Mouse (Mus musculus) left cerebral cortex, postnatal 4 days (tissue): Measurements from ENCODE around the gene Acp4. TPM values are rescaled to one million over a fixed set of nuclear protein-coding genes. Genes with fewer than 3 reads are reported as not detected.
"Not testable (repeated sequence)": the region's sequence is repeated elsewhere in the genome, so short reads cannot be mapped to it uniquely, and the experiment has no call there.

Source experiments
- DNase-seq: peaks from one replicate; pipeline ENCODE4 v3.0.0-alpha.2; 2022
- intact Hi-C: fragments of 180-260 bp; cut with DNase I; formaldehyde crosslinking; loops from one replicate; pipeline ENCODE4 v1.15.1; 2025
- total RNA-seq, 2 experiments: library from RNA; stranded (reverse); gene quantifications; 2 replicates each; pipeline ENCODE4 v1.2.3; 2021

Gene Acp4
- total RNA-seq, 2 experiments from 2014 or later: not detected

DNA sequence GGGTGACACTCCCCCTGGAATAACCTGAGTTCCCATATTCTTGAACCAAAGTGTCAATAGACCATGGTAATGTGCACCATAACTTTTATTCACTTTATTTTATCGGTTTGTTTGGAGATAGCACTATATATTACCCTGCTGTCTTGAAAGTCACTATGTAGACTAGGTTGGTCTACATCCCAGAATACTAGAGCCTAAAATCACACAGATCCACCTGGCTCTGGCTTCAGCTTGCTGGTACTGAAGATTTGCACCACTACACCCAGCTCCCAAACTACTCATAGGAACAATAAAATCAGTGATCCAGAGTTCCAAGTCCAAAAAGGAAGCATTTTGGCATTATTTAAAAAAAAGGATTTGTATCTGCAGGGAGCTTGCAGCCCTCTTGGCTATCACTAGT lies 41.5 kb downstream of the Acp4 start, which contains the start of gene Klk1b5:
TSS of gene Klk1b5 (plus strand) at position 301 of the 400 bp plus-strand sequence.
- DNase-seq: no peak
- intact Hi-C loops: no loop called here

DNA sequence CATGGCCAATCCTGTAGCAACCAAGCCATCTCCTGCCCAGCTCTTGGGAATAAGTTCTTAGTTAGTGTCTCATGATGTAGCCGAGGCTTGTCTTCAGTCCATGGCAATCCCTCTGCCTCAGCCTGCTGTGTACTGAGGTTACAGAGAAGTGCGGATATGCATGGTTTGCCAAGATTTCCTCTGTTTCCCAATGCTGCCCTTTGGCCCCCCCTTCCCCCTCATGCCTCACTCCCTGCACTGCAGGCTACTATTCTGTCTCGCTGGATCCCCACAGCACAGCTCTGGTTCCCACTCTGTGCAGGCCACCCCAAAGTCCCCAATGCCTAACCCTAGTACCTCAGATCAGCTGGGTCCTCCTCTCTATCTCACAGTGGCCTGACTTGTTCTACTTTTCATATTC lies 48.9 kb downstream of the Acp4 start:
- intact Hi-C loops: no loop called here
- no peak for DNase-seq

DNA sequence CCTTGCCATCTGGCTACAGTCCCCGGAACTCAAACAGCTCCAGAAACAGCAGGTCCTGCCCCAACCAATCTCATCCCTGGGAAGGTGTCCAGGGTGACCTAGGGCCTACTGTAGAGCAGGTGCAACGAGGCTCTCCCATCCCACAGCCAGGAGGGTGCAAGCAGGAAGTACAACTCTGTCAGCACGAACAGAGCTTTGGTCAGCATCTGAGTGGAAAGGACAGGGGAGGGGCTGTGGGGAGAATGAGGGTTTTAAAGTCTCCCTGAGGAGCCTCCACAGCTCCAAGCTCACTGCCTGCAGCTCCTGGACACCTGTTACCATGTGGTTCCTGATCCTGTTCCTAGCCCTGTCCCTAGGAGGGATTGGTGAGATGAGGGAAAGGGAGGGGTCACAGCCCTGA lies 50.0 kb downstream of the Acp4 start, which contains the start of gene Klk1b4:
TSS of gene Klk1b4 (plus strand) at position 301 of the 400 bp plus-strand sequence.
- intact Hi-C loops, DNase-seq: not testable (repeated sequence)

Other genes with a start within 250 kb of the Acp4 start
- gene Klk1b26, start 245.2 kb downstream of the Acp4 start, total RNA-seq: not detected
- gene Klk1b27, start 205.1 kb downstream of the Acp4 start, total RNA-seq: not detected
- gene Klk1b21, start 155.1 kb downstream of the Acp4 start, total RNA-seq: not detected
- not detected for gene Klk1b22, start 144.7 kb downstream of the Acp4 start, total RNA-seq
- gene Klk1b16, start 120.6 kb downstream of the Acp4 start, total RNA-seq: not detected
- gene Klk1b24, start 69.1 kb downstream of the Acp4 start, total RNA-seq: not detected
- gene Klk1b3, start 59.2 kb downstream of the Acp4 start, total RNA-seq: not detected
- gene Klk1b4, start 49.9 kb downstream of the Acp4 start, total RNA-seq: not detected
- gene Klk1b5, start 41.4 kb downstream of the Acp4 start, total RNA-seq: not detected
- gene Klk1, start 32.0 kb downstream of the Acp4 start, total RNA-seq: not detected
- gene Gm36864, start 21.2 kb downstream of the Acp4 start, total RNA-seq: not detected
- under 1 TPM; 0.64 to 0.82 TPM for gene 1700028J19Rik, start 10.7 kb downstream of the Acp4 start, total RNA-seq
- 100 to 1,000 TPM; 169 to 191 TPM for gene 2410002F23Rik, start 10.7 kb downstream of the Acp4 start, total RNA-seq
- not detected for gene Gm15517, start 4.1 kb upstream of the Acp4 start, total RNA-seq
- gene Clec11a, start 49.5 kb upstream of the Acp4 start, total RNA-seq: 1 to 10 TPM; 2.5 to 2.8 TPM
- 100 to 1,000 TPM; 299 to 336 TPM for gene Shank1, start 52.9 kb upstream of the Acp4 start, total RNA-seq
- 10 to 100 TPM; 45.1 to 52.4 TPM for gene Syt3, start 126.7 kb upstream of the Acp4 start, total RNA-seq
- 1 to 10 TPM; 1.3 to 2.4 TPM for gene 1700008O03Rik, start 128.4 kb upstream of the Acp4 start, total RNA-seq
- 100 to 1,000 TPM; 357 to 379 TPM for gene Lrrc4b, start 171.6 kb upstream of the Acp4 start, total RNA-seq
- gene Aspdh, start 208.0 kb upstream of the Acp4 start, total RNA-seq: 10 to 100 TPM; 20.5 to 24.5 TPM
- gene Josd2, start 210.6 kb upstream of the Acp4 start, total RNA-seq: 10 to 100 TPM; 31.9 to 32.6 TPM
- 100 to 1,000 TPM; 146 to 150 TPM for gene Emc10, start 239.2 kb upstream of the Acp4 start, total RNA-seq
- 10 to 100 TPM; 23.8 to 27.3 TPM for gene Fam71e1, start 239.2 kb upstream of the Acp4 start, total RNA-seq